ENCODE assay signal across 18 mouse cellular contexts in genomic region chr3:107571205-107571604, GRCm38 (mm10). TPM values are rescaled to one million over a fixed set of nuclear protein-coding genes. Genes with fewer than 3 reads are reported as not detected.
A peak's percentile ranks its signal among the peaks of the same experiment; 100 is the strongest.
DNase-seq lines count a peak whose midpoint lies in the region; ATAC-seq and TF ChIP-seq lines count a peak whose summit lies in the region.
"Had no signal": no experiment of that assay in that cellular context is flagged by ENCODE, and none has a peak within 500 bp of the region (broad histone marks: within the 10 kb centered on the region; RNA-seq: fewer than 3 reads in every experiment).

No protein-coding gene starts in this region.

- H3K36me3 ChIP-seq in liver, postnatal 0 days (replicated peaks; ENCODE audit: insufficient read depth, low read length): no peaks in the 10 kb centered on the region
- H3K36me3 ChIP-seq in liver, embryonic 11.5 days (ENCODE audit: control insufficient read depth, insufficient read depth, low read length): no peaks in the 10 kb centered on the region
- no peaks in the 10 kb centered on the region for H3K36me3 ChIP-seq in G1E (replicated peaks)
- no peaks in the 10 kb centered on the region for H3K36me3 ChIP-seq in heart, embryonic 11.5 days (ENCODE audit: control insufficient read depth, insufficient read depth, low read length)
- H3K36me3 ChIP-seq: limb, embryonic 15.5 days had no signal

- H3K4me2 ChIP-seq in liver, postnatal 0 days (ENCODE audit: low read depth, low read length): no peak overlapping the region
- no peak overlapping the region for H3K4me2 ChIP-seq in liver, embryonic 11.5 days
- no peak overlapping the region for H3K4me2 ChIP-seq in heart, embryonic 11.5 days
- H3K4me2 ChIP-seq: limb, embryonic 15.5 days had no signal

- DNase-seq in gastrocnemius, adult 2 months: peak; percentile 1
- no peak for DNase-seq in gastrocnemius, postnatal 4 days (ENCODE audit: low spot score in 2 of 2)
- no peak for DNase-seq in liver, postnatal 0 days
- DNase-seq in liver, embryonic 11.5 days (ENCODE audit: low spot score): no peak
- no peak for DNase-seq in G1E (ENCODE audit: low spot score)
- DNase-seq in induced T-regulatory cell, adult 2 months (ENCODE audit: low read depth): peak; percentile 41
- DNase-seq in adrenal gland, postnatal 36 days: no peak
- DNase-seq: cerebellum, postnatal 14 days; gastrocnemius, postnatal 36 days; heart, postnatal 36 days; layer of hippocampus, postnatal 36 days; thymus, postnatal 14 days had no signal

- WGBS in liver, postnatal 0 days (ENCODE audit: insufficient replicate concordance): 42% methylated on average over 2 of the region's 2 CpGs
- 45% methylated on average over 2 of the region's 2 CpGs for WGBS in liver, embryonic 11.5 days
- 53% methylated on average over 2 of the region's 2 CpGs for WGBS in heart, embryonic 11.5 days (ENCODE audit: insufficient replicate concordance)

- H3K9me3 ChIP-seq in liver, postnatal 0 days (ENCODE audit: low read length): no peaks in the 10 kb centered on the region
- H3K9me3 ChIP-seq in liver, embryonic 11.5 days (ENCODE audit: control insufficient read depth, low read length): no peaks in the 10 kb centered on the region
- no peaks in the 10 kb centered on the region for H3K9me3 ChIP-seq in G1E (replicated peaks)
- no peaks in the 10 kb centered on the region for H3K9me3 ChIP-seq in heart, embryonic 11.5 days (replicated peaks; ENCODE audit: control insufficient read depth, low read length)
- H3K9me3 ChIP-seq: limb, embryonic 15.5 days; megakaryocyte, embryonic 14.5 days had no signal

- intact Hi-C loops in gastrocnemius, adult 2 months (cut with DNase I): no loop called here

- ATAC-seq in liver, postnatal 0 days: no peak
- no peak for ATAC-seq in liver, embryonic 11.5 days (replicated peaks; ENCODE audit: low FRiP score)
- no peak for ATAC-seq in G1E (ENCODE audit: extremely low read depth, insufficient number of reproducible peaks, low FRiP score, poor library complexity, severe bottlenecking)
- ATAC-seq in heart, embryonic 11.5 days (replicated peaks; ENCODE audit: insufficient number of reproducible peaks, low FRiP score, low TSS enrichment): no peak
- ATAC-seq: forebrain, embryonic 16.5 days had no signal

- H3K9ac ChIP-seq in liver, postnatal 0 days (replicated peaks): no peak overlapping the region
- no peak overlapping the region for H3K9ac ChIP-seq in liver, embryonic 11.5 days (ENCODE audit: low read depth, low read length)
- no peak overlapping the region for H3K9ac ChIP-seq in heart, embryonic 11.5 days (ENCODE audit: low read depth, low read length)
- H3K9ac ChIP-seq: limb, embryonic 15.5 days had no signal

- no peak overlapping the region for H3K27ac ChIP-seq in gastrocnemius, adult 2 months
- no peak overlapping the region for H3K27ac ChIP-seq in liver, postnatal 0 days (ENCODE audit: low read depth)
- H3K27ac ChIP-seq in liver, embryonic 11.5 days (ENCODE audit: low read depth, low read length): no peak overlapping the region
- H3K27ac ChIP-seq in heart, embryonic 11.5 days (ENCODE audit: low read depth, low read length): no peak overlapping the region
- H3K27ac ChIP-seq: limb, embryonic 15.5 days had no signal

- TF ChIP-seq EP300 in liver, postnatal 0 days (IDR thresholded peaks at IDR 0.05; ENCODE audit: low read depth): no peak

- no peaks in the 10 kb centered on the region for H3K27me3 ChIP-seq in liver, postnatal 0 days (ENCODE audit: insufficient read depth, low read length)
- peaks cover 10% of the 10 kb centered on the region for H3K27me3 ChIP-seq in liver, embryonic 11.5 days (replicated peaks; ENCODE audit: control insufficient read depth, insufficient read depth, low read length)
- H3K27me3 ChIP-seq in G1E (ENCODE audit: insufficient read depth, low read length): peaks cover 44% of the 10 kb centered on the region
- H3K27me3 ChIP-seq in heart, embryonic 11.5 days (ENCODE audit: control insufficient read depth, insufficient read depth, low read length): peaks cover 6% of the 10 kb centered on the region; the same call in 1 of the 2 replicates

- no peak overlapping the region for H3K4me3 ChIP-seq in gastrocnemius, adult 2 months
- H3K4me3 ChIP-seq in liver, postnatal 0 days (ENCODE audit: low read depth, low read length): no peak overlapping the region
- H3K4me3 ChIP-seq in liver, embryonic 11.5 days (ENCODE audit: low read depth, low read length): no peak overlapping the region
- no peak overlapping the region for H3K4me3 ChIP-seq in G1E (ENCODE audit: low read depth, low read length)
- no peak overlapping the region for H3K4me3 ChIP-seq in heart, embryonic 11.5 days (ENCODE audit: low read depth, low read length)
- H3K4me3 ChIP-seq: limb, embryonic 15.5 days; megakaryocyte, embryonic 14.5 days had no signal

- H3K4me1 ChIP-seq in liver, postnatal 0 days (ENCODE audit: insufficient read depth): no peaks in the 10 kb centered on the region
- no peaks in the 10 kb centered on the region for H3K4me1 ChIP-seq in liver, embryonic 11.5 days (replicated peaks; ENCODE audit: control insufficient read depth, insufficient read depth, low read length)
- 0 out of 2 replicates have a peak, but pooled peaks cover 2% of the 10 kb centered on the region for H3K4me1 ChIP-seq in G1E (ENCODE audit: insufficient read depth, low read depth, low read length)
- peaks cover 12% of the 10 kb centered on the region for H3K4me1 ChIP-seq in heart, embryonic 11.5 days (ENCODE audit: control insufficient read depth, insufficient read depth, low read length)
- H3K4me1 ChIP-seq: limb, embryonic 15.5 days had no signal

- TF ChIP-seq CTCF in gastrocnemius, adult 2 months (IDR thresholded peaks at IDR 0.05): peak; percentile 48
- TF ChIP-seq CTCF in liver, postnatal 0 days (IDR thresholded peaks at IDR 0.05; ENCODE audit: low read depth): peak; percentile 55
- TF ChIP-seq CTCF in G1E (IDR thresholded peaks at IDR 0.05; ENCODE audit: low read depth, low read length): 0 out of 2 replicates have a peak, but pooled peaks have one; percentile 35

RNA-seq across cellular contexts. Expression of gene Ubl4b, which starts 16.3 kb away (rescaled TPM):
- total RNA-seq in gastrocnemius, adult 2 months (2021): not detected
- not detected for total RNA-seq in gastrocnemius, postnatal 4 days (2021)
- polyA plus RNA-seq in liver, postnatal 0 days (2015; fragmentation: Nextera tagmentation; extraction: Ambion mirVana): not detected in 2 replicates
- polyA plus RNA-seq in liver, embryonic 11.5 days (2014; fragmentation: Nextera tagmentation; extraction: Ambion mirVana): not detected in 2 replicates
- total RNA-seq in G1E (2014; fragmentation: Nextera tagmentation) (not detected in 2 replicates), G1E (2017) (0.06 and 0.11 TPM in 2 replicates)
- polyA plus RNA-seq in G1E (2012): not detected in 2 replicates
- not detected in 2 replicates for polyA plus RNA-seq in heart, embryonic 11.5 days (2014; fragmentation: Nextera tagmentation; extraction: Ambion mirVana)
- total RNA-seq in adrenal gland, postnatal 36 days (2021): not detected
- total RNA-seq: gastrocnemius, postnatal 36 days; heart, postnatal 36 days; layer of hippocampus, postnatal 36 days had no signal
- polyA plus RNA-seq: forebrain, embryonic 16.5 days; kidney, embryonic 16.5 days; limb, embryonic 15.5 days; neural tube, embryonic 11.5 days had no signal

RNA-seq across cellular contexts. Expression of gene Alx3, which starts 23.6 kb away (rescaled TPM):
- not detected for total RNA-seq in gastrocnemius, adult 2 months (2021)
- not detected for total RNA-seq in gastrocnemius, postnatal 4 days (2021)
- polyA plus RNA-seq in liver, postnatal 0 days (2015; fragmentation: Nextera tagmentation; extraction: Ambion mirVana): not detected in 2 replicates
- 5.6 and 5.8 TPM in 2 replicates for polyA plus RNA-seq in liver, embryonic 11.5 days (2014; fragmentation: Nextera tagmentation; extraction: Ambion mirVana)
- total RNA-seq in G1E (2014; fragmentation: Nextera tagmentation) (not detected in 2 replicates), G1E (2017) (0.11 TPM in 1 of 2 replicates, not detected in the other)
- not detected in 2 replicates for polyA plus RNA-seq in G1E (2012)
- 1.1 and 1.7 TPM in 2 replicates for polyA plus RNA-seq in heart, embryonic 11.5 days (2014; fragmentation: Nextera tagmentation; extraction: Ambion mirVana)
- total RNA-seq in adrenal gland, postnatal 36 days (2021): not detected
- total RNA-seq: gastrocnemius, postnatal 36 days; heart, postnatal 36 days had no signal
- polyA plus RNA-seq: kidney, embryonic 16.5 days had no signal

RNA-seq across cellular contexts. Expression of gene Slc6a17, which starts 53.4 kb away (rescaled TPM):
- total RNA-seq in gastrocnemius, adult 2 months (2021): under 1 TPM; 0.28 to 0.81 TPM
- total RNA-seq in gastrocnemius, postnatal 4 days (2021): 1 to 10 TPM; 1.2 to 1.4 TPM
- 0.02 and 0.08 TPM in 2 replicates for polyA plus RNA-seq in liver, postnatal 0 days (2015; fragmentation: Nextera tagmentation; extraction: Ambion mirVana)
- polyA plus RNA-seq in liver, embryonic 11.5 days (2014; fragmentation: Nextera tagmentation; extraction: Ambion mirVana): 0.91 and 2.0 TPM in 2 replicates
- total RNA-seq in G1E (2014; fragmentation: Nextera tagmentation) (1.2 TPM in 1 of 2 replicates, not detected in the other), G1E (2017) (0.11 and 0.12 TPM in 2 replicates)
- polyA plus RNA-seq in G1E (2012): not detected in 2 replicates
- polyA plus RNA-seq in heart, embryonic 11.5 days (2014; fragmentation: Nextera tagmentation; extraction: Ambion mirVana): 3.3 and 4.0 TPM in 2 replicates
- 10 to 100 TPM in 1 of 2 experiments, 1 to 10 TPM in 1; 2.5 to 10.7 TPM for total RNA-seq in adrenal gland, postnatal 36 days (2021)

RNA-seq across cellular contexts. Expression of gene Gm10961, which starts 59.9 kb away (rescaled TPM):
- total RNA-seq in gastrocnemius, adult 2 months (2021): not detected
- not detected for total RNA-seq in gastrocnemius, postnatal 4 days (2021)
- not detected in 2 replicates for polyA plus RNA-seq in liver, postnatal 0 days (2015; fragmentation: Nextera tagmentation; extraction: Ambion mirVana)
- polyA plus RNA-seq in liver, embryonic 11.5 days (2014; fragmentation: Nextera tagmentation; extraction: Ambion mirVana): not detected in 2 replicates
- not detected in 2 replicates for total RNA-seq in G1E (2014; fragmentation: Nextera tagmentation)
- total RNA-seq in G1E (2017): not detected in 2 replicates
- polyA plus RNA-seq in G1E (2012): not detected in 2 replicates
- polyA plus RNA-seq in heart, embryonic 11.5 days (2014; fragmentation: Nextera tagmentation; extraction: Ambion mirVana): not detected in 2 replicates
- total RNA-seq in adrenal gland, postnatal 36 days (2021): not detected
- total RNA-seq: gastrocnemius, postnatal 36 days; heart, postnatal 36 days; layer of hippocampus, postnatal 36 days had no signal
- polyA plus RNA-seq: forebrain, embryonic 16.5 days; kidney, embryonic 16.5 days; limb, embryonic 15.5 days; neural tube, embryonic 11.5 days had no signal

Comparison
In these comparisons a context has a peak if more than half of its experiments do, and no peak if none do; other contexts are left out.
1. DNase-seq: peak in gastrocnemius, adult 2 months (single experiment) and induced T-regulatory cell, adult 2 months (single experiment); none in gastrocnemius, postnatal 4 days (0 of 2), liver, postnatal 0 days (single experiment), liver, embryonic 11.5 days (single experiment), G1E (single experiment) and adrenal gland, postnatal 36 days (0 of 2).
2. Peak in every context shown above with its lines, with median percentiles within 50 percentile points of each other: CTCF ChIP-seq.